Mouse (Mus musculus) gastrocnemius, adult 8-10 months (tissue): Measurements from ENCODE around the gene Zfp943. TPM values are rescaled to one million over a fixed set of nuclear protein-coding genes. Genes with fewer than 3 reads are reported as not detected.
A peak's percentile ranks its signal among the peaks of the same experiment; 100 is the strongest.
"Not testable (repeated sequence)": the region's sequence is repeated elsewhere in the genome, so short reads cannot be mapped to it uniquely, and the experiment has no call there.

Experiments
- DNase-seq, 2 experiments: peaks; one replicate each; pipeline ENCODE4 v3.0.0; 2022; ENCODE audit warnings: low spot score in 2 of 2
- total RNA-seq, 4 experiments: library from RNA; stranded (reverse); gene quantifications; 2 replicates each; pipeline ENCODE4 v1.2.4; 2022

Gene Zfp943
- total RNA-seq: 10 to 100 TPM; 22.7 to 24.0 (median 23.9) TPM

GRCm38 (mm10) chr17:21962107-21962907 is at the start of gene Zfp943, which contains the start of gene Zfp942:
Gene Zfp943 (plus strand): TSS chr17:21962552.
Gene Zfp942 (minus strand): TSS chr17:21962464.
- peak; percentile 53 for DNase-seq

- no peak for DNase-seq
Observed at GRCm38 (mm10) chr17:21963302-21963701, 950 bp downstream of the Zfp943 start.

- DNase-seq: not testable (repeated sequence)
Observed at GRCm38 (mm10) chr17:22035594-22035993, 73.2 kb downstream of the Zfp943 start.

GRCm38 (mm10) chr17:22049403-22049802 is 87.1 kb downstream of the Zfp943 start:
- DNase-seq: no peak

- no peak for DNase-seq
Observed at GRCm38 (mm10) chr17:22053211-22053610, 90.9 kb downstream of the Zfp943 start.

GRCm38 (mm10) chr17:22081031-22081631 is 118.8 kb downstream of the Zfp943 start:
- DNase-seq: peak in 1 of 2 experiments; percentile 11

GRCm38 (mm10) chr17:22083224-22083623 is 120.9 kb downstream of the Zfp943 start:
- DNase-seq: not testable (repeated sequence)

GRCm38 (mm10) chr17:22118770-22119169 is 156.4 kb downstream of the Zfp943 start:
- DNase-seq: no peak

Other genes with a start within 250 kb of the Zfp943 start
- gene Zfp229, start 231.8 kb upstream of the Zfp943 start, total RNA-seq: 1 to 10 TPM; 4.3 to 6.4 (median 5.7) TPM
- under 1 TPM; 0.32 to 0.43 (median 0.34) TPM for gene Zfp820, start 116.8 kb upstream of the Zfp943 start, total RNA-seq
- 1 to 10 TPM in 1 of 4 experiments, under 1 TPM in 3; 0.45 to 1.1 (median 0.78) TPM for gene Zfp995, start 52.6 kb upstream of the Zfp943 start, total RNA-seq
- gene Zfp942, start 88 bp upstream of the Zfp943 start, total RNA-seq: 1 to 10 TPM; 6.6 to 8.0 (median 7.2) TPM
- gene Zfp947, start 203.6 kb downstream of the Zfp943 start, total RNA-seq: 1 to 10 TPM in 1 of 4 experiments, under 1 TPM in 3; 0.48 to 1.1 (median 0.77) TPM